Mouse (Mus musculus): ENCODE measurements at regions not wholly inside any gene's neighbourhood (a gene's known extent, or its start where the extent isn't known, plus 50 kb on each side); places are given as distances from the start of the nearest gene placed in this dataset.

DNA sequence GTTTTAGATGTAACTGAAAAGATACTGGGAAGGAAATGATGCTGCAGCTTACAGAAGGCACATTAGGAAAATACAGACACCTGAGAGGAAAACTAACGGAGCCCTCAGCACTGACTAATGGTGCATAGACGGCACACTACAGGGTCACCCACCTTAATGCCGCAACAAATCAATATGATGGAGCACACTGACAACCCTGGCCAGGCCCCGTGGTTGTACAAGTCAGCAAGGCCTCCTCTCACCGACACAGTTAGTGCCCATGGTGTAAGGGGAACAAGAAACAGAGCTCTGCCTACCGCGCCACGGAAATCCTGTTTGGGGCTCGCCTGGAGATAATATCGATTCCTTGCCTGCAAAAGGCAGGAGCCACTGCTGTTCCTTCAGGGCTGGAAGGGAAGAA, 273.9 kb downstream of the Prim2 start:
- DNase-seq (ENCODE audit: low spot score) = no peak

- DNase-seq (ENCODE audit: low spot score) = no peak
These were observed 274.5 kb downstream of the Prim2 start for GRCm38 (mm10) chr1:33394989-33395594.

GRCm38 (mm10) chr1:33370796-33371195, 298.8 kb downstream of the Prim2 start:
- DNase-seq (ENCODE audit: low spot score) = peak; percentile 19

DNA sequence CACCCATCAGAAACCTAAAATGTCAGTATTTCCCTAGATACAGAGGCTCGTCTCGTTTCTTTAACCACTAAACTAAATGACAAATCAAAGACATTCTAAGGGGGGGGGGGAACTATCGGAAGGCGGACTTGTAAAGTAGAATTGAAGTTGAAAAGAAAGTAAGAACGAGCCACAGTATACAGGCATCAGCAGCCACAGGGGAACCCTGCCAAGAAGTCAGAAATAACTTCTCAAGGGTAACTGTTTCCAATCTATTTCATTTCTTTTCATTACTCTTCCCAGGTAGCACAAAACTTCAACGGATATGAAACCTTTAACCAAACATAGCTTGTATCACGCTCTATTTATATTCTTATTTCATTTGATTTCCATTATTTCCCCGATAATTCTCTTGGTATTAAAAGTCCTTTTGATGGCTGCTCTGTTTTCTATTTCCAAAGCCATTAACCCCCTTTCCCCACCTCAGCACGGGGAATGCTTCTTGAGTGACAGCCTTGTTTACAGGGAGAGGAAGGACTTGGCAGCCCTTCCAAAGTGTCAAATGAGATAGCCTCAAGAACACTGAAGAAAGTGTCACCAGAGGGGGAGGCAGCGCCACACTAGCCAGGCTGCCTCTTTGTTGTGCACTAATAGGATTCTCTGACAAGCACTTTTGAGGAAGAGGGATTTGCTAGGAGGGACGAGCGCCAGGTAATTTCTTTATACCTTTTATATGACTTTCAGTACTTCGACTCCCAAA, 306.7 kb downstream of the Prim2 start:
- no peak for DNase-seq (ENCODE audit: low spot score)

DNA sequence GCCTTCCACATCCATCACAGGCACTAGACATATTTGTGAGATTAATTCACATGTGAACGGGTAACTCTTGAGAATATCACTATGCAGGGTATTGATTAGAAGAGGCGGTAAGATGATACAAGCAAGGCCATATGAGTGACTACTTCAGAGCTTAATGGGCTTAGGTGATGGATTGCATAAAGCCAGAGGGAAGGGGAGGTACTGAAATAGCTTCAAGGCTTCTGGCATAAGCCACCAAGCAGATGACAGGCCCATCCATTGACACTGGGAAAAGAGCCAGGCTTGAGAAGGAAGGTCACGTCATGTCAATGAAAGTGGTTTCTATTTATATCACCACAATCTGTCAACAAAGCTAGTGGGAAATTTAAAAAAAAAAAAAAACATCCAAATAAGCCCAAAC, 335.5 kb downstream of the Prim2 start:
- DNase-seq (ENCODE audit: low spot score) = no peak

All from lung, postnatal 25 days (tissue).